Mouse (Mus musculus) hindlimb bud, embryonic 11.5 days (tissue): ENCODE data around the gene Zfp410.
A peak's percentile ranks its signal among the peaks of the same experiment; 100 is the strongest.
"Not testable (repeated sequence)": the region's sequence is repeated elsewhere in the genome, so short reads cannot be mapped to it uniquely, and the experiment has no call there.

Experiments
- DNase-seq: peaks from one replicate; pipeline ENCODE4 v3.0.0-alpha.2; 2012; ENCODE audit warnings: low read depth, low spot score; ENCODE audit errors: extremely low spot score

Gene Zfp410

DNA sequence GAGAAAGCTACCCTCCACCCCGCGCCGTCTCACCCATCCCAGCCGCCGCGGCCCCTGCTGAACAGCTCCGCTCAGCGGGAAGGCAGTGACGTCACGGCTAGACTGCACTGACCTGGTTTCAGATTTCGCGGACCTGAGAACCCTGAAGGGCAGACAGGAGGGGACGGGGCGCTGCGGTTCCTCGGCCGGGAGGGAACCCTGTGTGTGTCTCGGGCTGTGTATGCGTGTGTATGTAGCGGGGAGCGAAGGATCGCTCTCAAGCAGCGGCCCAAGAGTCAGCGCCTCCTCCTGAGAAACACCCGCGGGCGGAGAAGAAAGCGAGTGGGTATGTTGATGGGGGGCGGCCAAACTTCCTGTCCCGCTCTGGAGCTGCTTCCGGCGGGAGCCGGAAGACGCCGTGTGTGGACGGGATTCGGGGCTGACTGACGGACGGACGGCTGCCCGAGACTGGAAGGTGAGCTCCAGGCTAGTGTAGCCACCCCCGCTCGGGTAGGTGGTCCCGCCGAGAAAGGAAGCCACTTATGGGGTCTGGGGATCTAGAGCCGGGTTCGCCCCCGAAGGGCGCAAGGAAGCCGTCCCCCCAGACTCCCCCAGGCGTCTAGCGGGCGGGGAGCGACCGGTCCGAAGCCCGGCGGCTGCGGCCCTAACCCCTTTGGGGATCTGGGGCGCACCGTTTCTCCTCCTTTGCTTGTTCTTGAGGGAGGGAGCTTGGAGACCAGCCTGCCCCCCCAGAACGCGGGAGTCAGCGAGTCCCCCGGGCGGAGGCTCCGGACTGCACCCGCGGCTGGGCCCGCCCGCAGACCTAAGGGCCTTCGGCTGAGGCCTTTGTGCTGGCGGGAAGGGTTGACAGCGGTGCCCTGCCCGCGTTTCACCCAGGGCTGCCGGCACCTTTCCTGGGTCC is at the start of gene Zfp410:
Gene Zfp410, plus strand, starts transcription at position 132 of the 901 bp plus-strand sequence.
- peak; percentile 67 for DNase-seq

DNA sequence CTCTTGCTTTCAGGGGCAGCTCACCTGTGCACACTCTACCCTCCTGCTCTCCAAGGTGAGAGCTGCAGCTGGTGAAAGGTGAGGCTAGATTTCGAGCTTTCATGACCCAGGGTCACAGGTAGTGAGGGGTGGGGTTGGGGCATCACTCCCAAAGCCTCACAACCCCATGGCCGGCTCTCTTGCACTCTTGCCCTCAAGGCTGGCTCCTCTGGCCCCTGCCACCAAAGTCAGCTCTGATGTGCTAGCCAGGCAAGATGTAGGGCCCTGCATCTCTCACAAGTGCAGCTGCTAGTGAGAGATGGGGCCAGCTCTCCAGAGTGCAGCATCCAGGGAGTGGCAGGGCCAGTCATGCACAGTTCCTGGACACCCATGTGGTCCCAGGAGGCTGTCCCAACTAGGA is 49.4 kb upstream of the Zfp410 start:
- no peak for DNase-seq

DNA sequence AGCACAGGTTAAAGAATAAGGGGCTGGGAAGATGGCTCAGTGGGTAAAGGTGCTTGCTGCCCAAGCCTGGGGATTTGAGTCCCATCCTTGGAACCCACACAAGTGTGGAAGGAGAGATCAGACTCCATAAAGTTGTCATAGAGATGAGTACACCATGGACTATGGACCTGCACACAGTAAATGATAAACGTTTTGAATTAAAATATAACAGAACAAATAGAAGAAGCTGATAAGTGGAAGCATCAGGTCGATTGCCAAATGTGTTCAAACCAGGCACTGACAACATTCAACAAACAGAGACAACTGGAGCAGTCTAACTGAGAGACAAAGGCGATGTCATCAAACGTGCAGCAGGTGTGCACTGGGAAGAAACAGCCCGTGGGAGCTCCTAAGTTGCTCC is 43.3 kb upstream of the Zfp410 start:
- no peak for DNase-seq

DNA sequence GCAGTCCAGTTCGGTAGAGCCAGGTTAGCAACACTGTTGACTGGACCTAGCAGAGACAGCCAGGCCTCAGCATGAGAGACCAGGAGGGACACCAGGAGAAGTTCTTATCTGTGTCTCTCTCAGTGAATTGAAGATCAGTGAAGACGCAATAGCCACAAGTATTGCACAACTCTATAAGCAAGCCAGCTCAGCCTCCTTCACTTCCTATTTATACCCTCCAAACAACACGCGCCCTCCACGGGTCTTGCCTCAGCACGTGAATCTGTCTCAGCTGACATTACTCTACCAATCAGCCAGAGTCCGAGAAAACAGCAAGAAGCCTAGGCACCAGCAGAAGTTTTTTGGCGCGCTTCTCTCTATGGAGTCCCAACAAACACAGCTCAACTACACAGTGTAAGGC is 41.4 kb upstream of the Zfp410 start:
- DNase-seq = no peak

DNA sequence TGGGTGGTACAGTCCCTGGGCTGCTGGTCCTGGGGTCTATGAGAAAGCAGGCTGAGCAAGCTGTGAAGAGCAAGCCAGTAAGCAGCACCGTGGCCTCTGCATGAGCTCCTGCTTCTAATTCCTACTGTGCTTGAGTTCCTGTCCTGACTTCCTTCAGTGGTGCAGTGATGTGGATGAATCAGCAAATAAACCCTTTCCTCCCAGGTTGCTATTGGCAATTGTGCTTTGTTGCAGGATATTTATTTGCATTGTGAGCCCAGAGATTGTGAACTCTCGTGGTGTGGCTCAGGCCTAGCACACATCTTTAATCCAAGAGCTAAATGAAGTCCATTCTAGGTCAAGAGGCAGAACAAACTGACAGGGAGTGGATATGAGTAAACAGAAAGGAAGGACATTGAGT is 40.4 kb upstream of the Zfp410 start:
- no peak for DNase-seq

DNA sequence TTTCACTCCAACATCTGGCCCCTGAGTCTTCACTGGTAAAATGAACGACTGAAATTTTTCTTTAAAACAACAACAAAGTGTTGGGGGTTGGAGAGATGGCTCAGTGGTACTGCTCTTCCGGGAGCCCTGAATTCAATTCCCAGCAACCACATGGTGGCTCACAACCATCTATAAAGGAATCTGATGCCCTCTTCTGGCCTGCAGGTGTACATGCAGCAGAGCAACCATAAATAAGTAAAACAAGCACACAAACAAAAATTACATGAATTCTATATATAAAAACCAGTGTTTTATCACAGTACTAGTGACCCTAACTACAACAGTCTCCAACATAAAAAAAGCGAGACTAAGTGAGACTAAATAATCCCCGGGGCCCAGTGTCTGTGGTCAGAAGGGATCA is 39.9 kb upstream of the Zfp410 start:
- DNase-seq = no peak

DNA sequence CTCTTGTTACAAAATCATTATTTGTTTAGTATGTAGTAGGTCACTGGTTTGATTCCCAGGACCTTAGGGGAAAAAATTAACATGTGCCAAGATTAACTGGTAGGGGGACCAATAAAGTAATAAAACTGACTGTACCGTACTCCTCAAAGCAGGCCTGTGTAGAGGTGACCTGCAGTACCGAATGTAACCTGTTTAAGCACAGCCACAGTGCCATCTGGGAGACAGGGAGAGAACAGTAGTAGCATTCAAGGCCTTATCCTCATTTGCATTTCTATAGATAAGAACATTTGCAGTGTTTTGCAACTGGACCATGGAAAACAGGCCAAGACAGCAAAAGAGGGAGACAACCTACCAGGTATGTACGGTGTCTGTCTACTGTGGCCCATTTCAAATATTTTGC is 38.8 kb upstream of the Zfp410 start:
- DNase-seq = no peak

DNA sequence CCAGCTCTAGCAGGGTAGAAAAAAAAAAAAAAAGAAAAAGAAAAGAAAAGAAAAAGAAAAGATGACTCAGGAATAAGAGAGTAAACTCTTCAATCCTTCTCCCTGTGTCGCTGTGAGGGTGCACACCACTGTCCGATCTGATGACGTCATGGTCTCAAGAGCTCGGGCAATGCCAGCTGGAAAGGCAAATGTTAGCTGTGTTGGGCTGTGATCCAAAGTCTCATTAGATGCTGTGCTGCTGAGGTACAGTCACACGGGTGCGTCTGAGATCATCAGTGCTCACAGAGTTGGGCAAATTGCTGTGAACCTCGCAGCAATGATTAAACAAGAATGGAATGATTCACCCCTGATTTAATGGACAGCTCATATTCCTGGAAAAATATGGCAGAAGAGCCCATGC is 37.8 kb upstream of the Zfp410 start:
- DNase-seq = no peak

DNA sequence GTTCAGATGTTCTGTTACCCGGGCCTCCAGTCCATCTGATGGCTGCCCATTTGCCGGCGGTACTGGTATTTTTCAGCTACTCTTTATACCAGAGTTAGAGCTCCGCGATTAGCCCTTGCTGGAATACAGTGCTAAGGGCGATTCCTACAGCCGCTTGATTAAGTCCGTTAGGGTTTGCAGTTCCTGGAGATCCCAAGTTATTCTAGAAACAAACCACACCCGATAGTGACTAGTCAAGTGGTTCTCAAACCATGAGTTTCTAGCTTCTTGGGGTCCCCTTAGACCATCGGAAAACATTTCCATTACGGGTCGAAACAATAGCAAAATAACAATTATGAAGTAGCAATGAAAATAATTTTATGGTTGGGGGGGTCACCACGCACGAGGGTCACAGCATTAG is 32.3 kb upstream of the Zfp410 start:
- no peak for DNase-seq

DNA sequence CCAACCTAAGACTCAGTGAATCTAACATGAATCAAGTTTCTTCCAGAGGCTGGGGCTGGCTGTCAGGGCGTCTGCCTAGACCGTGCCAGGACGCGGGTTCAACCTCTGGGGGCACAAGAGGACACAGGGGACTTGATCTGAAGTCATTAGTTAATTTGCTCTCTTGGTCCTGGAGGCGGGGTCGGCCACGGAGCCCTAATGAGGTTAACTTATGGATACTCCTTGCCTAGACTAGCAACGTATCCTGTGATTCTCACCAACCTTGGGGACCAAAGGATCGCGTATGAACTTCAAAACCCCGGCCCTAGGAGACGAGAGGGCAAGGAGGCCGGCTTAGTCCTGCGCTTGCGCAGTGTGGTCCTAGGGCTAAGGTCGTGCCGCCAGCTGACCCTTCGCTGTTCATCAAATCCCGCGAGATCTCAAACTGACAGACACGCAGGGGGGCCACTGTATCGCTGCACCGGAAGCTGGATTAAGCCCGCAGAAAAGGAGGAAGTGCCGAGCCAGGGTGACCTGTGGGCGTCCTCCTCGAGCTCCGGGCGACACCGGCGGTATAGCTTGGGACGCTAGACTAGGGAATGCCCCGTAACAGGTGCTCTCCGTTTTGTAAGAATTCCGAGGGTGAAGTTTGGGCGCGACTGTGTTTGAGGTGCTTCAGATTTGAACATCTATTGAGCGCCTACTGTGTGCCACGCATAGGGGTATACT is 31.6 kb upstream of the Zfp410 start, which contains the start of gene Ptgr2:
Gene Ptgr2, plus strand, starts transcription at position 348 of the 708 bp plus-strand sequence.
- DNase-seq = peak; percentile 95

DNA sequence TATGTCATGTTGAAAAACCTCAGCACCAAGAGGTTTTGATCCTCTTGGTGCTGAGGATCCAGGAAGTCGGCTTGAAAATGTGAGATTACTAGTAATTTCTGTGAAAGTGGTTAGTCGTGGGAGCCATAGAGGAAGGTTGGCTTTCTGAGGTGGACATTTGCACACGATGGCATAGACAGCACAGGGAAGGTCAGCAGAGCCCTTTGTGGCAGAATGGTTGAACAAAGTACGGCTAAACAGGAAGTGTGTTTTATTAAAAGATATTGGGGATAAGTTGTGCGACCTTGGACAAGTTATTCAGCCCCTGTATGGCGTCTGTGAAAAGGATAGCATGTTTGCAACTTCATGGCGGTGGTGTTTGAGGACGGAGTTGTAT is 31.1 kb upstream of the Zfp410 start:
- no peak for DNase-seq

DNA sequence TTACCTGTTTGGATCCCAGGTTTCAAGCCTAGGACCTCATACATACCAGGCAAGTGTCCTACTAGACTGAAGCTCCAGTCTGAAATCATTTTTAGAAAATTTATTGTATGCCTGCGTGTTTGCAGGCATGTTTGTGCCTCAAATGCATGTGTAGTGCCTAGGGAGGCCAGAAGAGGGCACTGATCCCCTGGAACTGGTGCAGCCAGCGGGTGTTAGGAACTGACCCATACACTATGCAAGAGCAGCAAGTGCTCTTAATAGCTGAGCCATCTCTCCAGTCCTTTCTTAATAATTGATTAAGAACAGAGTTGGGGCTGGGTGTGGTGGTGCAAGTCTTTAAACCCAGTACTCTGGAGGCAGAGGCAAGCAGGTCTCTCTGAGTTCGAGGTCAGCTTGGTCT is 28.2 kb upstream of the Zfp410 start:
- no peak for DNase-seq

DNA sequence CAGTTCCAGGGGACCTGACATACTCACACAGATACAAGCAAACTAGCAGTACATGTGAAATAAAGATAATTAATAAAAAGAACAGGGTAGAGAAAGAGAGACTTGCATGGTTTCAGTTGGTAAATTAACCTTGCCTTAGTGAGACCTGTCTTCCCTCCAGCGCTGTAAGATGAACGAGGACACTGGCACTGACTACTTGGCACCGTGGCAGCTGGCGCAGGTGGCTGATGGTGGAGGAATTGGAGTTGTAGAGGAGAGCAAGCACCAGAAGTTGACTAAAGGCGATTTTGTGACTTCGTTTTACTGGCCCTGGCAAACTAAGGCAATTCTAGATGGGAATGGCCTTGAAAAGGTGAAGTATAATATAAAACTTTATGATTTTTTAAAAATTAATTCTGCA is 18.8 kb upstream of the Zfp410 start:
- DNase-seq = no peak

DNA sequence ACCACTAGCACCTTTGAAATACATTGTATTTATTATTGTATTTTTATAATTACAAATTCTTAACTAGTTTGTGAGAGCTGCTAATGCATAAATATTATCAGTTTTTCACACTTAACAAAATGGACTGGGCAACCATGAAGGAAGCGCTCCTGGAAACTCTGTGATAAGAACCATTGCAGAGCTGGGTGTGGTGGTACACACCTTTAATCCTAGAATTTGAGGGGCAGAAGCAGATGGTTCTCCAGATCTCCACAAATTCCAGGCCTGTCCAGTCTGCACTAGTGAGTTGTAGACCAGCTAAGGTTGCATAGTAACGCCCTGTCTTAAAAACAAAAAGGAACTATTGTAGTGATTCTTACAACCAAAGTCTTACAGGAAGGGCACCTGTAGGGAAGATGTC is 17.4 kb upstream of the Zfp410 start:
- no peak for DNase-seq

DNA sequence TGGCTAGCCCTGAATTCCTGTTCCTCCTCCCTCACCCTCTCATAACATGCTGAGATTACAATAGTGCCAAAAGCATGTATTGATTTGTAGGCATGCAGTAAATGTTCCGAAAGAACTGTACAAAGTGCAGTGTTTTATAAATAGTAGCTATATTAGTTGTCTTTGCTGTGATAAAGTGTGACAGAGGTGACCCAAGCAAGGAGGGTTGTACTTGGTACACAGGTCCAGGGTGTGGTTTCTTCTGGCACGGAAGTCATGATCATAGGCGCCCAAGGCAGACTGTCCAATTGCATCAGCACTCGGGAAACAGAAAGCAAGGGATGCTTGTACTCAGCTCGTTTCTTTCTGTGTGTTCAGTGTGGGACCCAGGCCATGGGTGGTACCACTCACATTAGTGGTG is 12.6 kb upstream of the Zfp410 start:
- no peak for DNase-seq

DNA sequence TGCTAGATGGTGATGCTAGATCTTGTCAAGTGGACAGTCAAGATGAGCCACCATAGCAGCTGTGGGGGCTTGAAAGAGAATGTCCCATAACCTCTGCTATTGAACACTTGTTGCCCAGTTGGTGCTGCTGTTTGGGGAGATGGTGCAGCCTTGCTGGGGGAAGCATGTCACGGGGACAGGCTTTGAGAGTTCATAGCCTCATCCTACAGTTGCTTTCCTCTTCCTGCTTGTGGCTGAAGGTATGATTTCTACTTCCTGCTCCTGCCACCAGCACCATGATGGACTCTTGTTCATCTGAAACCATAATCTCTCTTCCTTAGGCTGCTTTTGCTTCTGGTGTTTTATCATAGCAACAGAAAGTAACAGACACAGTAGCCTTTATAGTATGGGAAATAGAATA is 12.1 kb upstream of the Zfp410 start:
- DNase-seq = no peak

DNA sequence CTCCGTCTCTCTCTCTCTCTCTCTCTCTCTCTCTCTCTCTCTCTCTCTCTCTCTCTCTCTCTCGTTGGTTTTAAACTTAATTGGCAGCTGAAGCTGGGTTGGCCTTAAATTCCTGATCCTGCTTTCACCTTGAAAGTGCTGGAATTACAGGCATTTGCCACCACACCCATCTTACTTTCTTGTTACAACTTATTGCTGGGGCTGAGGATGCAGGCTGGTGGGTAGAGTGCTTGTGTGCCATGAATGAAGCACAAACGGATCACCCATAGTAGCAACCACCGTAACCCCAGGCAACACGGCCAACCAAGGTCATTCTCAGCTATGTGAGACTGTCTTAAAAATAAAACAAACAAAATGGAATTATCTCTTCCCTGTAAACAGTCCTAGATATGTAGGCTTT is 5.3 kb upstream of the Zfp410 start:
- no peak for DNase-seq

DNA sequence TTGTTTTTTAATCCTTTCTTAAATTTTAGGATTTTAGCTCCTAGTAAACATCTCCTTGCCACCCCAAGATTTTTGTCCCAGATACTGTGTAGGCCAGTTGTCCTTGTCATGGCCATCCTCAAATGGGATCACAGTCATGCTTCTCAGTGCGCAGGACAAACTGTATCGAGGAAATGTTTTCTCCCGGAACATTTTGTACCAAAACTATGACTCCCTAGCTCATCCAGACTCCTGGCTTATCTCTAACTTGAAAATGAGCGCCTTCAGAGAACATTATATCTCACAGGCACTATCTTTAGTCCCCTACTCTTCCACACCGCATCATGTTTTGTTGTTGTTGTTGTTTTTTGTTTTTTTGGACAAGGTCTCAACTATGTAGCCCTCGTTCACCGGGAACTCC is 646 bp upstream of the Zfp410 start:
- no peak for DNase-seq

DNA sequence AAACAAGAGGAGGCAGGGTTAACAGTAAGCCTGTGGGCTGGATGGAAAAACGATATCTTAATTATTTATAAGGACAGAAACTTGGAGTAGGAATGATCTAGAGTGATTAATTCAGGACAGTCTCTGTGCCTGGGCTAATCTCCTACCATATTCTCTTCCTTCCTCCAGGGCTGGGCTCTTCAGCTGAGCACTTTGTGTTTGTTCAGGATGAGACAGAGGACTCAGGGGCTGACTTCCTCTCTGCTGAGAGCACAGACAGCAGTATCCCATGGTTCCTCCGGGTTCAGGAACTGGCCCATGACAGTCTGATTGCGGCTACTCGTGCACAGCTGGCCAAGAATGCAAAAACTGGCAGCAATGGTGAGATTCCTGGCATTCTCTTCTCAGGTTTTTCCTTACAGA is 10.5 kb downstream of the Zfp410 start:
- DNase-seq = no peak

DNA sequence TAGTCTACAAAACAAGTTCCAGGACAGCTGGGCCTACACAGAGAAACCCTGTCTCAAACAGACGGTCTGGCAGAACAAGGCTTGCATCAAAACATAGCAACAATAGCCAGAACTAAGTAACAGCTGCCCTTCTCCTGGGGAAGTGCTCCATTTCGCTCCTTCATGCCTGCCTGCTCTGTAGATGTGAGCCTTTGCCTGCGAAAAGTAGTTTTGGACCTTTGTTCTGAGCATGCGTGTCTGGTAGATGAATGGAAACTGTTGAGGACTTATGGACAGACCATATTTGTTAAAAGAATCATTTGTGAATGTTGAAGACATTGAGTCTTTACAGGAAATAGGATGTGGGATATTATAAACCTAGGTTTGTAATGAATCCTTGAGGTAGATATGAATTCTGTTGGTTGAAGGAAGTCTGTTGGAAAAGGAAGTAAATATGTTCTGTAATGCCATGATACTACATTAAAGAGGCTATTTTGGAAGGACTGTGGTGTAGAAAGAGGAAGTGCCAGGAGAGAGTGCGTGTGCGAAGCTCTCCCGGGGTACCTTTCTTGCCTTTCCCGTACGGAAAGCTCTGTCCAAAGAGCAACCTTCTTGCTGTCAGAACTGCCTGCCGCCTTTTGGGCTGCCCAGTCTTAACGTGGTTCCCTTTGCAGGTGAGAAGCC is 20.4 kb downstream of the Zfp410 start:
- no peak for DNase-seq

DNA sequence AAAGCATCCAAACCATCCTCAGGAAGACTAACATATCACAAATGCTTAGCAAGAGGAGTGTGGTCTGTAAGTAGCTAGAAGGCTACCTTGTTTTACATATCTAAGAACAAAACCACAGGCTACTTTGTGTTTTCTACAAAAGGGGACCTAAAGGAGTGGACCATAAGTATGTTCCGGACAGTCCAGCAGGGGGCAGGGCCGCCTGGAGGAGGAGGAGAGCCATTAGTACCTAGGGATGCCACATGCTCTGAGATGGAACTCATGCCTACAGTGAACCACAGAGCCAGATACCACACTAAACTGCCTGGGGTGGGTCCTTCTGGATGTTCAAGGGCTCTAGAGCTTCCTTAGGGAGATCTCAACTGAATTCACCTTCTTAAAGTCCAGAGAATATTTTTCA is 30.5 kb downstream of the Zfp410 start:
- no peak for DNase-seq

DNA sequence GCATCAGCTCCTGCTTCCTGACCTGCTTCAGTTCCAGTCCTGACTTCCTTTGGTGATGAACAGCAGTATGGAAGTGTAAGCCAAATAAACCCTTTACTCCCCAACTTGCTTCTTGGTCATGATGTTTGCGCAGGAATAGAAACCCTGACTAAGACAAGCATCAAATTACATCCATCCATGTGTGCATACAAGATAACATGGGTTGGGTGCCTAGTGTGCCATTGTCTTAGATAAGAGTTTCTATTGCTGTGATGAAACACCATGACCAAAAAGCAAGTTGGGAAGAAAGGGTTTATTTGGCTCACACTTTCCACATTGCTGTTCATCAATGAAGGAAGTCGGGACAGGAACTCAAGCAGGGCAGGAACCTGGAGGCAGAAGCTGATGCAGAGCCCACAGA is 42.0 kb downstream of the Zfp410 start:
- not testable (repeated sequence) for DNase-seq
